Comparison of ENCODE assay signal across 13 mouse cellular contexts in genomic region chr15:10661961-10662606, GRCm38 (mm10). TPM values are rescaled to one million over a fixed set of nuclear protein-coding genes. Genes with fewer than 3 reads are reported as not detected.
DNase-seq lines count a peak whose midpoint lies in the region; ATAC-seq lines count a peak whose summit lies in the region.
"Had no signal": no experiment of that assay in that cellular context is flagged by ENCODE, and none has a peak within 500 bp of the region (broad histone marks: within the 10 kb centered on the region; RNA-seq: fewer than 3 reads in every experiment).

No protein-coding gene starts in this region.

- no peak for DNase-seq in kidney, adult 8-10 months
- DNase-seq in Muller cell, postnatal 12 days (ENCODE audit: inconsistent ontology term), result peak; percentile 58
- DNase-seq in forebrain, embryonic 14.5 days (ENCODE audit: low spot score), result peak; percentile 19
- DNase-seq in splenic B cell, adult 2 months (ENCODE audit: low read depth, low spot score), result peak; percentile 62
- no peak for DNase-seq in left cerebral cortex, postnatal 10 days (ENCODE audit: extremely low spot score in 1 of 2, low spot score in 2 of 2)
- DNase-seq in spleen, postnatal 4 days (ENCODE audit: low spot score in 2 of 2), result no peak
- no peak for DNase-seq in gastrocnemius, postnatal 14 days
- DNase-seq: cerebellum, adult 9-10 months; retina, postnatal 1 day had no signal

- peaks cover 3% of the 10 kb centered on the region; the same call in 1 of the 2 replicates for H3K36me3 ChIP-seq in kidney, embryonic 16.5 days (ENCODE audit: insufficient read depth, low read length)
- no peaks in the 10 kb centered on the region for H3K36me3 ChIP-seq in forebrain, embryonic 14.5 days (ENCODE audit: control insufficient read depth, insufficient read depth, low read length)
- no peaks in the 10 kb centered on the region for H3K36me3 ChIP-seq in splenic B cell, adult 2 months (ENCODE audit: control insufficient read depth, insufficient read depth, low read length, poor library complexity, severe bottlenecking)

- WGBS in kidney, embryonic 16.5 days, result 20% methylated on average over 3 of the region's 3 CpGs
- 52% methylated on average over 3 of the region's 3 CpGs for WGBS in forebrain, embryonic 14.5 days

- no peak overlapping the region for H3K4me2 ChIP-seq in kidney, embryonic 16.5 days (replicated peaks; ENCODE audit: low read depth, low read length)
- H3K4me2 ChIP-seq in forebrain, embryonic 14.5 days (ENCODE audit: low read length), result no peak overlapping the region
- H3K4me2 ChIP-seq: limb, embryonic 13.5 days; midbrain, embryonic 11.5 days had no signal

- no peaks in the 10 kb centered on the region for H3K9me3 ChIP-seq in kidney, embryonic 16.5 days (ENCODE audit: low read length)
- H3K9me3 ChIP-seq in forebrain, embryonic 14.5 days (replicated peaks; ENCODE audit: control insufficient read depth, low read length), result no peaks in the 10 kb centered on the region
- H3K9me3 ChIP-seq: limb, embryonic 13.5 days had no signal

- peaks cover 41% of the 10 kb centered on the region for H3K4me1 ChIP-seq in kidney, embryonic 16.5 days (ENCODE audit: insufficient read depth, low read length)
- no peaks in the 10 kb centered on the region for H3K4me1 ChIP-seq in forebrain, embryonic 14.5 days (ENCODE audit: control insufficient read depth, insufficient read depth, low read length)

- H3K4me3 ChIP-seq in kidney, embryonic 16.5 days (ENCODE audit: low read length), result no peak overlapping the region
- no peak overlapping the region for H3K4me3 ChIP-seq in forebrain, embryonic 14.5 days (ENCODE audit: low read depth, low read length)
- H3K4me3 ChIP-seq: limb, embryonic 13.5 days had no signal

- H3K9ac ChIP-seq in kidney, embryonic 16.5 days (replicated peaks; ENCODE audit: low read length), result no peak overlapping the region
- H3K9ac ChIP-seq in forebrain, embryonic 14.5 days (ENCODE audit: low read length), result no peak overlapping the region
- H3K9ac ChIP-seq: limb, embryonic 13.5 days had no signal

- ATAC-seq in kidney, embryonic 16.5 days (ENCODE audit: low FRiP score, low TSS enrichment), result peak; percentile 87
- ATAC-seq in forebrain, embryonic 14.5 days, result peak; percentile 66
- ATAC-seq: intestine, embryonic 16.5 days had no signal

- peak overlapping the region; percentile 91 for H3K27ac ChIP-seq in kidney, embryonic 16.5 days (ENCODE audit: low read length)
- no peak overlapping the region; the same call in 1 of the 2 replicates for H3K27ac ChIP-seq in forebrain, embryonic 14.5 days (ENCODE audit: low read depth, low read length)
- H3K27ac ChIP-seq: limb, embryonic 13.5 days had no signal

- intact Hi-C loops in left cerebral cortex, postnatal 10 days (cut with DNase I), result no loop called here
- intact Hi-C loops in gastrocnemius, postnatal 14 days (cut with DNase I; ENCODE audit: low total_unique reads), result no loop called here

- H3K27me3 ChIP-seq in kidney, embryonic 16.5 days (ENCODE audit: insufficient read depth, low read length), result no peaks in the 10 kb centered on the region
- H3K27me3 ChIP-seq in forebrain, embryonic 14.5 days (replicated peaks; ENCODE audit: control insufficient read depth, insufficient read depth, low read length), result no peaks in the 10 kb centered on the region
- no peaks in the 10 kb centered on the region for H3K27me3 ChIP-seq in splenic B cell, adult 2 months (ENCODE audit: control insufficient read depth, insufficient read depth, low read length, poor library complexity, severe bottlenecking)
- H3K27me3 ChIP-seq: limb, embryonic 13.5 days had no signal

RNA-seq across cellular contexts. Expression of gene Rai14, which starts 52.3 kb away (rescaled TPM):
- 60.6 and 69.6 TPM in 2 replicates for polyA plus RNA-seq in kidney, embryonic 16.5 days (2015; fragmentation: Nextera tagmentation; extraction: Ambion mirVana)
- polyA plus RNA-seq in forebrain, embryonic 14.5 days (2014; fragmentation: Nextera tagmentation; extraction: Ambion mirVana), result 28.6 and 28.7 TPM in 2 replicates
- total RNA-seq in left cerebral cortex, postnatal 10 days (2021), result 10 to 100 TPM; 10.1 to 12.4 TPM
- total RNA-seq in gastrocnemius, postnatal 14 days (2021), result 1 to 10 TPM; 4.1 to 4.8 TPM

Comparison
In these comparisons a context has a peak if more than half of its experiments do, and no peak if none do; other contexts are left out.
1. DNase-seq: peak in Muller cell, postnatal 12 days (single experiment), forebrain, embryonic 14.5 days (single experiment) and splenic B cell, adult 2 months (single experiment); none in kidney, adult 8-10 months (0 of 2), left cerebral cortex, postnatal 10 days (0 of 2), spleen, postnatal 4 days (0 of 2) and gastrocnemius, postnatal 14 days (single experiment).